Mouse (Mus musculus) layer of hippocampus, adult 9-11 months (tissue): Measurements from ENCODE around the gene Mmp21.

Experiments used
- DNase-seq: peaks from one replicate; pipeline ENCODE4 v3.0.0; 2022

The Mmp21 gene

DNA sequence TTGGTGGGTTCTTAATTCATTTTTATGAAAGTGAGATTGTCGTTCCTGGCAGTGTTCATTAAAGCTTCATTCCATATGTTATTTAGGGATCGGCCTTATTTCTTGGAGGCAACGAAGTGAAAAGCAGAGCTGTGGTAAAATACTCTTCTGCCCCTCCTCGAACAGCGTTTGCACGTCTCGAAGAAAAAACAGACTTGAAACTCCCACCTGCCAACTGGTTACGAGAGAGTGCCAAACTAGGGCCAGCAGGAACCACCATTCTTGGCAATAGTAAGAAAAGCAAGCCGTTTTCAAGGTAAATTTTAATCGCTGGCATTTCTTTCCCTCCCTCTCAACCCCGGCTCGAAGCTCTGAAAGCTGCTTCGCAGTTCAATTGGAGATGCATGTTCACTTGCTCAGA lies 41.0 kb downstream of the Mmp21 start:
- DNase-seq = peak; percentile 79

DNA sequence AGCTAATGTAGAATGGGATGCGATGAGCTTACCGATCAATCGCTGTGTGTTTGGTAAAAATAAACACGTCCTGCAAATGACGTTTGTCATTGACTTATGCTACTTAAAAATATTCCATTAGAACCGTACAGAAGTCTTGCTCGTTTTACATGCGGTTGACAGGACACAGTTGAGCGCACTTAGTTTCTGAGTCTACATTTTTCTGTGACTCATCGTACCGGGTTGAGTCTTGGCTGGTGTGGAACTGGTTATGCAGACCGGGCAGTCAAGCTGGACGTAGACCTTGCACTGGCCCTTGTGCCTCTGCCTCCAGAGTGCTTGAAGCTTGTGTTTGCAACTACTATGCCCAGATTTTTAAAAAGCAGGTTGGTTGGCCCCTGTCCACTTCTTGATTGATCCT lies 41.6 kb downstream of the Mmp21 start:
- no peak for DNase-seq

DNA sequence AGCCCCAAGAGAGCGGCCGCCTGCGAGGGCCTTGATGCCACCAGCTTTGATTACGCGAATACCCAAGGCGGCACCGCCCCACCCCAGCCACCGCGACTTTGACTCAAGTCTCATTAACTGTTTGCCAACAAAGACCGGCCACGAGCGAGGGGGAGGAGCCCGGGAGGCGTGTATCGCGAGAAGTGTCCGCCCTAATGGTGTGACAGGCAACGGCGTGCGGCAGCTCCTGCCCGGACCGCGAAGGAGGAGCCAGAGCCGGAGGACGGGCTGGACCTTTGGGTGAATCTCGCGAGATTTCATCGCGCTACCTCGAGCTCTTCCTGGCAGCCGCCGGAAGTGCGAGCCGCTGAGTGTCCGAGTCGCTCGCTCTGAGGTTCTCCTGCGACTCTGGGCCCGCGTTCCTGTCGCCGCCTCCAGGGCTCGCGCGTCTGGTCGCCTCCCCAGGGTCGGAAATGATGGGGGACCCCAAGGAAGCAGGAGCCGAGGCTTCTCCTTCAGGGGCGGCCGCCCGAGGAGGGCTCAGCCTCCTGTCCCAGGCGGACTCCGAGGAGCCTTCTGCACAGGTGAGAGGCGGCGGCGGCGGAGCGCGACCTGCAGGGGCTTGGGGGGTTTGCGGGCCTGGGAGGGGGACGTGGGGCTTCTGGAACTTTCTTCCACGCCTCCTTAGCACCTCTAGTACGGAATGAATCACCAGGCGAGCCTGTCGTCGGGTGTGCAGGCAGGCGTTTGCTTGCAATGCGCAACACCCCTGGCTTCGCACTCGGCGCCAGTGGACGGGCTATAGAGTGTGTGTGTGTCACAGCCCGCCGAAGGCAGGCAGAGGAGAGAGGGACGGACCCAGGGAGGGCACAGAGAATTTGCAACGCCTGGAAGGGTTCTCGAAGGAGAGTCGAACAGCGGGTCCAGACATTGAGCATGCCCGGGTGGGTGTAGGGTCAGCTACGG lies 42.2 kb downstream of the Mmp21 start, which contains the start of gene Edrf1:
Edrf1 (plus strand) TSS at position 183 of the 945 bp plus-strand sequence.
- peak; percentile 98 for DNase-seq

DNA sequence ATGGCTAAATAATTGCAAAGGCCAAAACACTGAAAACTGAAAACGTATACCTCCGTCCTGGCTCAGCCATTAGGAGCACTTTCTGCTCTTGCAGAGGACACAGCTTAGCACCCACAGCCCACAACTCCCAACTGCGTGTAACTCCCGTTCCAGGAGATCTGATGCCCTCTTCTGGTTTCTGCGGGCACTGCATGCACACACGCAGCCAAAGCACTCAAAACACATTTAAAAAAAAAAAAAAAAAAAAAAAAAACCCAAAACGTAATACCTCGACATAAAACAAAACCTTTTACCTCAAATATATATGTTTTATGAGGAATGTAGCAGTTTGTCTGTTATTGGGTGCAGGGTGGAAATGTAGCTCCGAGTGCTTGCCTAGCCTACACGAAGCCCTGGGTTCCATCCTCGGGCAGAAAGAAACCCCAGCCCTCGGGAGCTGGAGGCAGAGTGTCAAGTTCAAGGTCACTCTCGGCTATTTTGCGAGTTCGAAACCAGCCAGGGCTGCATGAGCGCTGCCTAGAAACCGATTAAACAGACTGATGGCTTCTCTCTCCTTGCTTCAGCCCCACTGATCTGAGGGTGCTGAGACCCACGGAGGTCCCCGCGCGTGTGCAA lies 43.0 kb downstream of the Mmp21 start:
- DNase-seq = peak; percentile 87

DNA sequence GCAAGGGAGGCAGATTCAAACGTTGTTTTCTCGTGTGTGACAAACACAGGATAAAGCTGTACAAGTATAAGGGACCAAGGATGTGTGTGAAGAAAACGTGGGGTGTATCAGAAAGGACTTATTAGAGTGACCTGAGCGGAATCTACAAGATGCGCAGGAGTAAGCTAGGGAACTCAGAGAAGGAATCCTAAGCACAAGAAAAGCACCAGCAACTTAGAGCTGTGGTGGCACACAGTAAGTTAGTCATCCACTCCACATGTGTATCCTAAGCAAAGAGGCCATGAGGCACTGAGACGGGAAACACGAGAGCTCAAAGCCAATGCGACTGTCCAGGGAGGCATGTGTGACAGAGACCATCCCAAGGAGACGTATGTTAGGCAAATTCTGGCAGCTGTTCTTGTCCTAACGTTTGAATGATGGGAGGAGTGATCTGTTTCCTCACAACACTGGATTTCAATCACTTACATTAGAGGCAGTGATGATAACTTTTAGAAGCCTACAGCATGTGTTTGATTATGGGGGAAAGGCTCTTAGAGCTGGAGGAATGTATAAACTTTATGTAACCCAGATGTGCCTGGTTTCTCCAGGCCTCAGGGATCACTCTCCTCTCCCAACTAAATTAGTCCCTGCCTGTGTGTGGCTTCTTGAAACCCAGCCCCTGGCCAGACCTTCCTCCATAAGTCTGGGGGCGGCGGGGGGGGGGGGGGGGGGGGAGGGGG lies 44.8 kb downstream of the Mmp21 start:
- DNase-seq = no peak

DNA sequence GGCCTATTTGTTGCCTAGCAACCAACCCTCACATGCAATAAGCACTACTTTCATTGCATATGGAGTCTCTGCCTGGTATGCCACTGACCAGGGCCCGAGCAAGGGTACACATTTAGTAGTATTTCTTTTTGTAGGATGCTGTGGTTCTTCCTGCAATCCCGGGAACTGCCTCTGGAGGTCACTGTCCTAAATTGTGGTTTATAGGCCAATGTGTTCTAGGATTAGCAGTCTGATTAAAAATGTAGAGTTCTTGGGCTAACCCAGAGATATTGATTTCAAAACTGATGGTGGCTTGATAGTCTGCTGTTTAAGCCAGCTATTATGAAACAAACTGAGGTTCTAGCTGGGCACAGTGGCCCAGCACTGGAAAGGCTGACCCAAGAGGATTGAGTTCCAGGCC lies 47.4 kb downstream of the Mmp21 start:
- peak; percentile 34 for DNase-seq

DNA sequence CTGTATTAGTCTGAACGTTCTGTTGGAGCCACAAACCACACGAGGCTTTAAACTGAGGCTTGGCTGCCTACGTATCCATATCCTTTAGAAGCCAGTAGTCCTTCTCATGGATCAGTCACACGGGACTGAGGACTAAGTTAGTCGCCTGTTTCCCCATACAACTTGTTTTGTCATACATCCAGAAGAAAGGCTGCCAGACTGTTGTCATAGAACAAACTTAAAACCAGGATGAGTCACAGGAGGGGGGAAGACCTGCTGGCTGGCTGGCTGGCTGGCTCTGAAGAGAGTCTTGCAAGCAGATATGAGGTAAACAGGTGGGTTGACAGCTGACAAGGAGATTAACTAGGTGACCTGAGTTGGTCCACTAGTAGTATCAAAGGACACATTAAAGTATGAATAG lies 49.0 kb downstream of the Mmp21 start:
- DNase-seq = no peak

DNA sequence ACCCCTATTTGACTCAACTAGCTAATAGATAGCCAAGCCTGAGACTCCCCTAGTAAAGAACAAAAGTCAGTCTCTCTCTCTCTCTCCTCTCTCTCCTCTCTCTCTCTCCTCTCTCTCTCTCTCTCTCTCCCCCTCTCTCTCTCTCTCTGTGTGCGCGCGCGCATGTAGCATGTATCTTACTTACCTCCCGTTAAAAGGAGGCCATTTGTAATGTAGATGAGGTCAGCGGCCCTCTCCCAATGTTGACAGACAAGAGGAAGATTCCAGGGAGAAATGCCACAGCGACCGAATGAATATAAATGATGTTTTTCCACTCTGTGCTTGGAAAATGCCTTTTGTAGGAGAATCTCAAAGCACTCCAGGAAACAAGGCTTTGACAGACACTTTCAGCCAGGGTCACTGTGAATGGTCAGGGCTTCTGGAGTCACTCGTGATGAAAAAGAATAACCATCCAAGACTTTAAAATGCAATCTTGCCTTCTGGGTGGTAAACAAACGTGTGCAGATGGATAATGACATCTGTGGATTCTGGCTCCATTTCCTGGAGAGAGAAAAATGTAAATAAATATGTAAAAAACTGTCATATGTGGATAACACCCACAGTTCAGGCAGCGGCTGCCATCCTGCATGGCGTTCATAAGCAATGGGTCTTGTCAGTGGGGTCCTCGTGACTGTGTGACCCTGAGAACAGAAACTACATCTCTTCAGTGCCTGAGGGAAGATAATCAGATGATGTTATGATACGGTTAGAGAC lies 52.5 kb downstream of the Mmp21 start:
- DNase-seq = peak; percentile 20
